Mouse (Mus musculus) heart, embryonic 12.5 days (tissue): ENCODE results near the gene Cd4. TPM values are rescaled to one million over a fixed set of nuclear protein-coding genes. Genes with fewer than 3 reads are reported as not detected.

ENCODE experiments used
- ATAC-seq: fragments of 200-750 bp; cut with Nextera tagmentation; 2 replicates; pipeline ENCODE4 v1.8.0; 2017; ENCODE audit warnings: moderate TSS enrichment, moderate library complexity; ENCODE audit not compliant: insufficient number of reproducible peaks, low FRiP score
- H3K27ac ChIP-seq: fragments of 300-500 bp; sonication (generic); 2 replicates; pipeline ENCODE4 v1.5.1; 2016; ENCODE audit warnings: mild to moderate bottlenecking, moderate library complexity; ENCODE audit not compliant: poor library complexity, severe bottlenecking
- H3K27me3 ChIP-seq: fragments of 300-500 bp; sonication (generic); replicated peaks from 2 replicates; pipeline ENCODE4 v1.6.1; 2016; ENCODE audit warnings: mild to moderate bottlenecking, moderate library complexity
- H3K36me3 ChIP-seq: fragments of 300-500 bp; sonication (generic); 2 replicates; pipeline ENCODE4 v1.6.1; 2016; ENCODE audit warnings: mild to moderate bottlenecking, moderate library complexity
- H3K4me1 ChIP-seq: fragments of 300-500 bp; sonication (generic); replicated peaks from 2 replicates; pipeline ENCODE4 v1.6.1; 2016; ENCODE audit warnings: mild to moderate bottlenecking
- H3K4me2 ChIP-seq: fragments of 300-500 bp; sonication (generic); 2 replicates; pipeline ENCODE4 v1.6.1; 2016; ENCODE audit warnings: mild to moderate bottlenecking, moderate library complexity
- H3K4me3 ChIP-seq: fragments of 300-500 bp; sonication (generic); 2 replicates; pipeline ENCODE4 v1.5.1; 2016; ENCODE audit warnings: mild to moderate bottlenecking
- H3K9ac ChIP-seq: fragments of 300-500 bp; sonication (generic); 2 replicates; pipeline ENCODE4 v1.6.1; 2016; ENCODE audit warnings: mild to moderate bottlenecking, moderate library complexity
- H3K9me3 ChIP-seq: fragments of 300-500 bp; sonication (generic); replicated peaks from 2 replicates; pipeline ENCODE4 v1.6.1; 2016; ENCODE audit warnings: mild to moderate bottlenecking, moderate library complexity
- WGBS: fragments of 180-500 bp; shearing (Covaris S2); methylation state at CpG from one replicate; pipeline ENCODE4 v1.1.7; 2016; 5-methylcytosine and 5-hydroxymethylcytosine counted together
- polyA plus RNA-seq: library from polyadenylated mRNA; unstranded; fragments of >200 nt; fragmentation: Nextera tagmentation; extraction: Ambion mirVana; gene quantifications from 2 replicates; pipeline ENCODE4 v1.2.1, GENCODE M21; 2016

The Cd4 gene
- polyA plus RNA-seq, 1 experiment from 2014 or later: not detected

DNA sequence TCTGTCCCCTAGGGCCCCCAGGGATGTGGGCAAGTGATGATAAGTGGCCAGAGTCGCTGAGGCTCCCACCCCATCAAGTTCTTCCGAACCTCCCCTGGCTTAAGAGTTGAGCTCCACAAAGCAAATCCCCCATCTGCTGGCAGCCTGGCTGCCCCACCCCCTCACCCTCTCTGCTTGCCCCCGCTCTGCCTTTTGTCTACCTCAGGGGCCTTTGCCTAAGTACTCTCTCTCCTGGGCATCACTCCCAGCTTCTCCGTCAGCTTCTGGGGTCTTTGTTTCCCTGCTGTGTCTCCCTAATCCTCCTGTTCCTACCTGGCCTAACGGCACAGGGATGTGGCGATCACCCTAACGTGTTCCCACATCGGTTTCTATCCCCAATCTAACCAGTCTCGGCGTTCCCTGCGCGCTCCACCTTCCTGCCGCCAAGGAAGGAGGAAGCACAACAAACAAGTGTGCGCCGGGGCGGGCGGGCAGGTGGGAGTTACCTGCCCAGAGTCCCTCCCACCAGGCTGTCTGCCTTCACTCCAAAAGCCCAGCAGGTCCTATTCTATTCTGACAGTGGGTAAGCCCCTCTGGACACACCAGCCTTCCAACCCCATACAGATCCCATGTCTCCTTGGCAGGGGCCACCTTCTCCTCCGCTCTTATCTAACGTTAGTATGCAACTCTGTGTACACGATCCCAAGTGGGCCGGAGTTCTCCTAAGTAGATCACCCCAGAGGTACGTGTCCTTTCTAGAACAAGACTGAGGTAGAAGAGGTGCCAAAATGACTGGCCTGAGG lies 27.3 kb upstream of the Cd4 start:
- Histone ChIP-seq H3K4me1 (peaks cover 60% of the 10 kb centered on the region), H3K27me3 (peaks cover 7% of the 10 kb centered on the region; the same call in 1 of the 2 replicates), H3K9me3 (no peaks in the 10 kb centered on the region), H3K27ac (no peak overlapping the region), H3K4me3 (peak overlapping the region; percentile 94), H3K9ac (peak overlapping the region; percentile 100), H3K36me3 (peaks cover 21% of the 10 kb centered on the region), H3K4me2 (peak overlapping the region; percentile 96)
- 22% methylated on average over 22 of the region's 22 CpGs for WGBS
- ATAC-seq: no peak

DNA sequence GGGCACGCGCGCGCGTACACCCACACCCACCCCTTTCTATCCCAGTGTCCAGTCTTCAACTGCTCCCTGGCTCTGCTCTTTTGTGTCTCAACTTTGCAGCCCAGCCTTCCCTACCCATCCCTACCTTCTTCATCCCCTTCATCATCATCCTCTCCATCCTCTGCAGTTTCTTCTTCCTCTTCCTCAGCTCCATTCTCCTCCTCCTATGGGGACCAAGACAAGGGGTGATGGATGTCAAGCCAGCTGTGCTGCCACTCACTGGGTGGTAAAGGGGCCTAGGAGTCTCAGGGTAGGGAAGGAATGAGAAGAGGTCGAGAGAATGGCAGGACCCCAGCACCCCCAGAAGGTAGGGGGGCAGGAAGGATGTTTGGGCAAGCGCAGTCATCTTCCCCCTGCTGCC lies 26.5 kb upstream of the Cd4 start:
- WGBS: 86% methylated on average over 7 of the region's 7 CpGs
- peak overlapping the region; percentile 26; the same call in 1 of the 2 replicates for H3K9ac ChIP-seq
- no peak overlapping the region for H3K4me3 ChIP-seq
- H3K27me3 ChIP-seq: peaks cover 16% of the 10 kb centered on the region
- H3K27ac ChIP-seq: no peak overlapping the region
- peaks cover 65% of the 10 kb centered on the region for H3K4me1 ChIP-seq
- peaks cover 21% of the 10 kb centered on the region for H3K36me3 ChIP-seq
- no peak for ATAC-seq
- no peaks in the 10 kb centered on the region for H3K9me3 ChIP-seq
- 0 out of 2 replicates have a peak overlapping the region, but pooled peaks have one; percentile 96 for H3K4me2 ChIP-seq

- Histone ChIP-seq H3K9ac (peak overlapping the region; percentile 26; the same call in 1 of the 2 replicates), H3K4me2 (no peak overlapping the region), H3K9me3 (no peaks in the 10 kb centered on the region), H3K27ac (0 out of 2 replicates have a peak overlapping the region, but pooled peaks have one; percentile 0), H3K4me1 (peaks cover 58% of the 10 kb centered on the region), H3K36me3 (peaks cover 21% of the 10 kb centered on the region), H3K4me3 (no peak overlapping the region), H3K27me3 (peaks cover 16% of the 10 kb centered on the region)
- 79% methylated on average over 14 of the region's 14 CpGs for WGBS
- ATAC-seq: no peak
These were observed 25.8 kb upstream of the Cd4 start for GRCm38 (mm10) chr6:124913721-124914285.

- 59% methylated on average over 6 of the region's 6 CpGs for WGBS
These were observed 25.2 kb upstream of the Cd4 start for GRCm38 (mm10) chr6:124913214-124913613.

GRCm38 (mm10) chr6:124911533-124912218 lies 23.7 kb upstream of the Cd4 start, which contains the start of gene Lag3:
Gene Lag3, minus strand, starts transcription at chr6:124911705.
- no peak within 1 kb of the TSS for H3K27ac ChIP-seq
- peak within 1 kb of the TSS; percentile 59 for H3K9ac ChIP-seq
- no peaks in the 10 kb centered on the region for H3K9me3 ChIP-seq
- peak within 1 kb of the TSS; percentile 49 for H3K4me2 ChIP-seq
- WGBS: 15% methylated on average over 12 of the region's 13 CpGs
- H3K36me3 ChIP-seq: peaks cover 21% of the 10 kb centered on the region
- peaks cover 24% of the 10 kb centered on the region for H3K27me3 ChIP-seq
- no peak for ATAC-seq
- peaks cover 50% of the 10 kb centered on the region for H3K4me1 ChIP-seq
- H3K4me3 ChIP-seq: no peak within 1 kb of the TSS

More at GRCm38 (mm10) chr6:124913214-124913613, 25.2 kb upstream of the Cd4 start:
- Histone ChIP-seq H3K27ac (no peak overlapping the region), H3K4me3 (no peak overlapping the region), H3K27me3 (peaks cover 21% of the 10 kb centered on the region), H3K36me3 (peaks cover 21% of the 10 kb centered on the region), H3K4me1 (peaks cover 52% of the 10 kb centered on the region), H3K4me2 (no peak overlapping the region), H3K9ac (no peak overlapping the region), H3K9me3 (no peaks in the 10 kb centered on the region)
- no peak for ATAC-seq

DNA sequence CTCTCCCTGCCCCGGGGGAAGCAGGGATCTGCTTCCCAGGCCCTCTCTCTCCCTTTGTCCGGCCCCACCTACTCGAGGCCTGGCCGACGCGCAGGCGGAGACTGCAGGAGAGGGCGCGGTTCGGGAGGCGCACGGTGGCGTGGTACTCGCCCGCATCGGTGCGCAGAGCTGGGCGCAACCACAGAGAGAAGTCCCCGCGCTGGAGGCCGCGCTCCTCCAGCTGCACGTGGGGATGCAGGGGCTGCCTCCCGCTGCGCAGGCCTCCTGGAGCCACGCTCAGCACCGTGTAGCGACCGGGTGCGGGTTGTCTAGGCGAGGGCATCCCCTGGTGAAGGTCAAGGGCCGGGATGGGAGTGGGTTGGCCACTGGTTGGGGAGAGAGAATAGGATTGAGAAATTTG lies 22.0 kb upstream of the Cd4 start:
- Histone ChIP-seq H3K36me3 (peaks cover 21% of the 10 kb centered on the region), H3K4me2 (peak overlapping the region; percentile 58), H3K4me3 (peak overlapping the region; percentile 23), H3K27ac (no peak overlapping the region), H3K27me3 (peaks cover 24% of the 10 kb centered on the region), H3K9me3 (no peaks in the 10 kb centered on the region), H3K9ac (peak overlapping the region; percentile 56), H3K4me1 (peaks cover 41% of the 10 kb centered on the region)
- ATAC-seq: 0 out of 2 replicates have a peak, but pooled peaks have one; percentile 11
- 3% methylated on average over 31 of the region's 32 CpGs for WGBS

GRCm38 (mm10) chr6:124907767-124908166 lies 19.7 kb upstream of the Cd4 start:
- WGBS: 71% methylated on average over 1 of the region's 1 CpGs

DNA sequence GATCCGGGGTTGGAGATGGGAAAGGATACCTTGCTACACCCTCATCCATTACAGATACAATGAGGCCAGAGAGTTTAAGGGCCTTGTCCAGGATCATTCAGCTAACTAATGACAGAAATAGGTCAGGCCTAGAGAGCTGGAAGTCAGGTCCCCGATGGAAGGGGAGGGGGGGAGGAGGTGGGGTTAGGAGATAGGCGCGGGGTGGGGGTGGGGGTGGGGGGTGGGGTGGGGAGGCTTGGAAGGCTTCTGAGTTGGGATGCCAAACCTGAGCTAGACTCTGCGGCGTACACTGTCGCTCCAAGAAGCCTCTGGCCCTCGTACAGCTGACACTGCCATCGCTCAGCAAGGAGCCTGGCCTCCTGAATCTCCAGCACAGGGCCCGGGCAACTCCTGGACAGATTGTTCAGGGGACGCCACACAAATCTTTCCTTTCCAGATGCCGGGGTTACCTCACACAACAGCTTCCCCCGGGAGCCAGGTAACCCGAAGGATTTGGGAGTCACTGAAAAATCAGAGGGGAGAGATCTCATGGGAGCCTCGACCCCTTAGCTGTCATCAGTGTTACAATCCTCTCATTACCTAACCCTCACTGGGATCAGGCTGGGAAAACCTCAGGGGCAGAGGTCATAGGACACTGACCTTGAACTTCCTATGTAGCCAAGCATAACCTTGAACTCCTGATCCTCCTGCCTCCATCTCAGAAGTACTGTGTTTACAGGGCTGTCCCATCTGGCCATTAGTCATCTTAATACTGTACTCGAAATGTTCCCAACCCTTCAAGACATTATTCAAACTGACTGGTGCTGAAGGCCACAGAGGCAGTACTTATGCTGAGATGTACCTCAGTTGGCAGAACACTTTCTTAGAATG lies 17.2 kb upstream of the Cd4 start:
- Histone ChIP-seq H3K9ac (peak overlapping the region; percentile 73), H3K27ac (peak overlapping the region; percentile 96), H3K27me3 (peaks cover 16% of the 10 kb centered on the region), H3K4me2 (peak overlapping the region; percentile 84), H3K4me1 (peaks cover 20% of the 10 kb centered on the region), H3K9me3 (no peaks in the 10 kb centered on the region), H3K36me3 (no peaks in the 10 kb centered on the region), H3K4me3 (peak overlapping the region; percentile 56)
- no peak for ATAC-seq
- 38% methylated on average over 13 of the region's 16 CpGs for WGBS

More at GRCm38 (mm10) chr6:124907767-124908166, 19.7 kb upstream of the Cd4 start:
- no peak overlapping the region for H3K9ac ChIP-seq
- H3K9me3 ChIP-seq: no peaks in the 10 kb centered on the region
- H3K4me1 ChIP-seq: peaks cover 33% of the 10 kb centered on the region
- H3K4me3 ChIP-seq: no peak overlapping the region
- no peak overlapping the region for H3K27ac ChIP-seq
- peaks cover 24% of the 10 kb centered on the region for H3K27me3 ChIP-seq
- no peak for ATAC-seq
- peaks cover under 1% of the 10 kb centered on the region for H3K36me3 ChIP-seq
- no peak overlapping the region for H3K4me2 ChIP-seq

- H3K4me2 ChIP-seq: peak overlapping the region; percentile 84
- H3K4me3 ChIP-seq: peak overlapping the region; percentile 56
- WGBS: 8% methylated on average over 24 of the region's 24 CpGs
- H3K4me1 ChIP-seq: peaks cover 12% of the 10 kb centered on the region
- H3K9ac ChIP-seq: peak overlapping the region; percentile 77
- ATAC-seq: peak; percentile 66
- H3K36me3 ChIP-seq: no peaks in the 10 kb centered on the region
- no peaks in the 10 kb centered on the region for H3K9me3 ChIP-seq
- H3K27ac ChIP-seq: peak overlapping the region; percentile 96
- peaks cover 8% of the 10 kb centered on the region; the same call in 1 of the 2 replicates for H3K27me3 ChIP-seq
These were observed 16.4 kb upstream of the Cd4 start for GRCm38 (mm10) chr6:124904161-124904981.
